Mouse (Mus musculus) ES-Bruce4 (cell line): ENCODE results near the gene Cxcl17. TPM values are rescaled to one million over a fixed set of nuclear protein-coding genes. Genes with fewer than 3 reads are reported as not detected.
A peak's percentile ranks its signal among the peaks of the same experiment; 100 is the strongest.
"Not testable (repeated sequence)": the region's sequence is repeated elsewhere in the genome, so short reads cannot be mapped to it uniquely, and the experiment has no call there.

Source experiments
- H3K27ac ChIP-seq: 2 replicates; pipeline ENCODE4 v1.5.1; 2012; ENCODE audit warnings: low read length, inconsistent platforms; ENCODE audit not compliant: insufficient read depth
- H3K27me3 ChIP-seq: 2 replicates; pipeline ENCODE4 v1.6.1; 2012; ENCODE audit warnings: mild to moderate bottlenecking, low read length, inconsistent platforms; ENCODE audit not compliant: control insufficient read depth, poor library complexity, insufficient read depth, severe bottlenecking
- H3K36me3 ChIP-seq: 2 replicates; pipeline ENCODE4 v1.6.1; 2012; ENCODE audit warnings: inconsistent platforms, mild to moderate bottlenecking, low read length, moderate library complexity; ENCODE audit not compliant: control insufficient read depth, poor library complexity, insufficient read depth, severe bottlenecking
- H3K4me1 ChIP-seq: one replicate; pipeline ENCODE4 v1.8.1; 2011; ENCODE audit warnings: low read length; ENCODE audit not compliant: control insufficient read depth, insufficient read depth
- H3K4me3 ChIP-seq: 2 replicates; pipeline ENCODE4 v1.5.1; 2011; ENCODE audit warnings: low read depth, mild to moderate bottlenecking, low read length
- H3K9ac ChIP-seq: 2 replicates; pipeline ENCODE4 v1.6.1; 2012; ENCODE audit warnings: low read depth, mild to moderate bottlenecking, inconsistent platforms; ENCODE audit not compliant: poor library complexity, severe bottlenecking
- H3K9me3 ChIP-seq: replicated peaks from 2 replicates; pipeline ENCODE4 v1.6.1; 2012; ENCODE audit warnings: mild to moderate bottlenecking, low read length, inconsistent platforms; ENCODE audit not compliant: control insufficient read depth, poor library complexity, insufficient read depth, severe bottlenecking
- CTCF ChIP-seq: IDR thresholded peaks from one replicate; pipeline ENCODE4 v1.8.1; 2011; ENCODE audit warnings: low read depth, low read length
- EP300 ChIP-seq: IDR thresholded peaks from 2 replicates; pipeline ENCODE4 v1.6.1; 2011; ENCODE audit warnings: low read depth, low read length; ENCODE audit not compliant: insufficient read depth
- POLR2A ChIP-seq: IDR thresholded peaks from one replicate; pipeline ENCODE4 v1.8.1; 2011; ENCODE audit warnings: low read length; ENCODE audit not compliant: insufficient read depth
- polyA plus RNA-seq: library from polyadenylated mRNA; stranded (reverse); fragments of >200 nt; gene quantifications from 2 replicates; pipeline ENCODE4 v1.2.4, GENCODE M21; 2011; ENCODE audit warnings: low read depth; ENCODE audit not compliant: missing spikeins, insufficient read depth, insufficient read length

Gene Cxcl17
- polyA plus RNA-seq, 1 experiment: not detected

DNA sequence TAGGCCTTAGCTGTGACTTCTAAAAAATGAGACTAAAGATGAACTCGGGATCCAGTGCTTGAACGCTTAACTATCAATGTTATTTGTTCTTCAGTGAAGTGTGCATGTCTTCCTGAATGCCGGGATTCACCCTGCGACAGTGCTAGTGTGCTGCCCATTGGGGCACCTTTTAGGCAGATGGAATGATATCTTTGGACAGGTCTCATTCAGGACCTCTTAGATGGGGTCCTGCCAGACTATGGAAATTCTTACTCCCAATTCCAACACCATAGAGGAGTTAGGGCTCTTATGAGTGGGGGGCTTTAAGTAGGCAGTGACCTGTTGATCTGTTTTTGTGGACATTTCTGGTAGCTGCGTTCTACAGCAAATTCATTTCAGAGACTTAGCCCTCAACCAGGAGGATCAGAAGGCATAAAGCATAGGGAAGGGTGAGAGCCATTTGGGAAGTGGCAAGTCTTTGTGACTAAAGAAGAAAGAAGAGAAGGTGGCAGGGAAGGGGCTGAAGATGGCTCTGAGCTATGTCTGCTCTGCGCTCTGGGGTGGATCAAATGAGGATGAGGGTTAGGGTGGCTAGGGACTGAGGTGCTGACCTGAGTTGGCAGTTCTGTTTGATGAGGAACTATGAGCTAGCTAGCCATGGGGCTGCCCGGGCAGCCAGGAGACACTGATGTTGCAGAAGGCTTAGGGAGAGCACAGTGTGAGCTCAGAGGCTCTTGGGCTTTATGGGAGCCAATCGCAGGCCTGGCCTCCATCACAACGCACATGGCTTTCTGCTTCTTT, 21.3 kb upstream of the Cxcl17 start:
- no peak overlapping the region for H3K4me3 ChIP-seq
- no peak for TF ChIP-seq EP300
- TF ChIP-seq POLR2A: no peak
- TF ChIP-seq CTCF: no peak
- peak overlapping the region; percentile 38 for H3K9ac ChIP-seq
- H3K27me3 ChIP-seq: no peaks in the 10 kb centered on the region
- H3K36me3 ChIP-seq: no peaks in the 10 kb centered on the region
- H3K9me3 ChIP-seq: no peaks in the 10 kb centered on the region
- H3K27ac ChIP-seq: peak overlapping the region; percentile 99
- H3K4me1 ChIP-seq: peaks cover 10% of the 10 kb centered on the region

DNA sequence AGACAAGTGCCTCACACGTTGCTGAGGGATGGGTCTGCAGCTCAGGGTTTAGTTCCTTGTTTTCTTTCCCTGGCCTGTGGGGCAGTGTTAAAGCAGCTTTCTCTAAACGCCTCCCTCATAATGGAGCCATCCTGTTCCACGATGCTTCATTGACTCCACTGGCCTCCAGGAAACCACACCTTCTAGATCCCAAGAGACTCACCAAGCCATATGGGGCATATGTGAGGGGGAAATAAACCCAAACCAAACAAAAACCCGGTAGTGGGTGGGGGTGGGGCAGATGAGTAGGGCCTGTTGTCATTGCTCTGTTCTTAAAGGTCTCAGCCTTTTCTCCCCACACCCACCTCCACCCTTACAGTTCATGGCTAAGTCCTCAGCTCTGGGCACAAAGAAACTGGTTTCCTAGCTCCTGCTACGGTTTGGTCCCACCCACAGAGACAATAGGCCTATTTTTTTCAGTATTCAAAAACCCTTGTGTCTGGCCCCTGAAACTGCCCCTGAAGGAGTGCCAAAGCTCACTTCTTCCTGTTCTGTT, 20.4 kb upstream of the Cxcl17 start:
- Histone ChIP-seq H3K27me3 (no peaks in the 10 kb centered on the region), H3K36me3 (no peaks in the 10 kb centered on the region), H3K9ac (no peak overlapping the region), H3K4me3 (no peak overlapping the region), H3K4me1 (peaks cover 10% of the 10 kb centered on the region), H3K27ac (peak overlapping the region; percentile 99), H3K9me3 (no peaks in the 10 kb centered on the region)
- TF ChIP-seq POLR2A (no peak), CTCF (no peak), EP300 (peak; percentile 95)

GRCm38 (mm10) chr7:25432381-25432780, 19.7 kb upstream of the Cxcl17 start:
- Histone ChIP-seq H3K4me1 (peaks cover 10% of the 10 kb centered on the region), H3K27ac (peak overlapping the region; percentile 99), H3K9me3 (no peaks in the 10 kb centered on the region), H3K9ac (no peak overlapping the region), H3K36me3 (no peaks in the 10 kb centered on the region), H3K4me3 (no peak overlapping the region), H3K27me3 (no peaks in the 10 kb centered on the region)
- TF ChIP-seq CTCF (no peak), POLR2A (no peak)

DNA sequence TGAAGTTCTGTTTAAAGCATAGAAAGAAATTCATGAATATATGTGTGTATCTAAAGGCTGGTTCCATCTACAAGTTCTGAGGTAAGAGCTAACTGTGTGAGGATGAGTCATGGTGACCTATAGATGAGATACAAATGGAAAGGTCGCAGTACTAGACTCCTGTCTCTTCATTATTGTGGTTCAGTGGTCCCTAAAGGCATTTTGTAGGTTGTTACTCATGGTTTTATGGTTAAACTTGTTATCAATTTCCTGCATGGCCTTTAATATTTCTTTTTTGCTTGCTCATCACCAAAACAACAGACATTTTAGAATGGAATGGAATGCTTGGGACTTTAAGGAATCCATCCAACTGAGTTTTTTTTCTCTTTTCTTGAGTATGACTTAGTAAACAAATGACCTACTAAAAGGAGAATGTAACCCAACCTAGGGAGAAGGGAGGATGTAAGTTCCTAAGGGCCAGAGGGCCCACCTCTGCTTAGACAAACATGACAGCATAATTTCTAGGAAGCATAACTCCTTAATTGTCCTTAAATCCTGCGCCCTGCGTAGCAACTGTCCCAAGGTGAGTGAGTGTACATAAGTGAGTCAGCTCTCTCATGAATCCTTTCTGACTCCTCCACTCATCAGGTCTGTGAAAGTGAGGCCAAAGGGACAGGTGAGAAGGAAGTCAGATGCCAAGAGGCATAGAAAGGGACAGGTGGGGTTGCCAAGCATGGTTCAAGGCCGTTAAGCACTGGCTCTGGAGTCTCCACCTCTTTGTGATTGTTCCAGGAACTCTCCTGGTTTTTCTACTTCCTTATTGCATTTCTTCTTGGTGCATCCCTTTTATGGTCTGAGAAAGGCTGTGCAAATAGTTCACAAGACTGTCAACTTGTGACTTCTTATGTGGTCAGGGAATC, 17.4 kb upstream of the Cxcl17 start:
- Histone ChIP-seq H3K36me3 (no peaks in the 10 kb centered on the region), H3K4me1 (peaks cover 7% of the 10 kb centered on the region), H3K9ac (no peak overlapping the region), H3K9me3 (no peaks in the 10 kb centered on the region), H3K27me3 (no peaks in the 10 kb centered on the region), H3K4me3 (no peak overlapping the region), H3K27ac (peak overlapping the region; percentile 21)
- TF ChIP-seq POLR2A (no peak), CTCF (no peak), EP300 (no peak)

DNA sequence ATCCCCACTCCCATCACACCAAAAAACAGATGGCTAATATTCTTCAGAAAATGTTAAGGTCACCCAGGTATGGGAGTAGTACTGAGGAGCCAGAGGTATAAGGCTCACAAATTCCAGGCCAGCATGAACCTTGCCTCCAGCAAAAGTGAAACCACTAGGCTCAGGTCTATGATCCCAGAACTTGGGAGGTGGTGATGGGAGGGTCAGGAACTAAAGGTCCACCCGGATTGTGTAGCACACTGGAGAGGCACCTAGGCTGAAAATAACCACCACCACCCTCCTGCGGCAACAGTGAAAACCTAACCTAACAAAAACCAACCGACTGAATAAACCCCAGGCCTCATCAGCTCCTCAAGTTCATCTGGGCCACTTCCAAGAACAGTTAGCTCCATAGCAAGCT, 15.6 kb upstream of the Cxcl17 start:
- H3K9ac ChIP-seq: no peak overlapping the region
- no peak overlapping the region for H3K4me3 ChIP-seq
- no peaks in the 10 kb centered on the region for H3K4me1 ChIP-seq
- H3K36me3 ChIP-seq: no peaks in the 10 kb centered on the region
- no peaks in the 10 kb centered on the region for H3K9me3 ChIP-seq
- H3K27me3 ChIP-seq: no peaks in the 10 kb centered on the region
- no peak overlapping the region for H3K27ac ChIP-seq
- TF ChIP-seq EP300 (no peak), CTCF (no peak), POLR2A (no peak)

DNA sequence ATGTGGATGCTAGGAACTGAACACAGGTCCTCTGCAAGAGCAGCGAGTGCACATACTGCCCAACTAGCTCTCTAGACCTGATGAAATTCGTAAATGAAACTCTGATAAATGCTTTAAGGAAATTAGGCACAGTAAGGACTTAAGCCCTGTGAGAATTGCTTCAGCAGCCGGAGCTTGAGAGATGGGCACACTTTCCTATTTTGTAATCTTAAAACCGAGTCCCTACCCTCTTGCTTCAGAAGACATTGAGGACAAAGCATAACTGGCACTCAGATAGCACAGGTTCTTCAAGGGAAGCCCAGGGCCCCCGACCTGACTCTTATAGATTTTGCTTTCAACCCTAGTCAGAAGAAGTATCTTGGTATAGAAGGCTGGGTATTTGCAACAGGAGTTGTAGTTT, 14.5 kb upstream of the Cxcl17 start:
- TF ChIP-seq EP300 (no peak), POLR2A (no peak), CTCF (no peak)
- Histone ChIP-seq H3K9me3 (no peaks in the 10 kb centered on the region), H3K36me3 (no peaks in the 10 kb centered on the region), H3K9ac (no peak overlapping the region), H3K27me3 (no peaks in the 10 kb centered on the region), H3K27ac (no peak overlapping the region), H3K4me1 (no peaks in the 10 kb centered on the region), H3K4me3 (no peak overlapping the region)

- H3K27ac ChIP-seq, H3K36me3 ChIP-seq, H3K27me3 ChIP-seq, H3K4me3 ChIP-seq, H3K4me1 ChIP-seq, H3K9ac ChIP-seq, H3K9me3 ChIP-seq: not testable (repeated sequence)
These were observed 13.7 kb upstream of the Cxcl17 start for GRCm38 (mm10) chr7:25426380-25426779.
